Mouse (Mus musculus): ENCODE results near the gene Papss2. TPM values are rescaled to one million over a fixed set of nuclear protein-coding genes. Genes with fewer than 3 reads are reported as not detected.

Papss2 gene
- polyA plus RNA-seq, 1 experiment from 2014 or later = 10.0 TPM

DNA sequence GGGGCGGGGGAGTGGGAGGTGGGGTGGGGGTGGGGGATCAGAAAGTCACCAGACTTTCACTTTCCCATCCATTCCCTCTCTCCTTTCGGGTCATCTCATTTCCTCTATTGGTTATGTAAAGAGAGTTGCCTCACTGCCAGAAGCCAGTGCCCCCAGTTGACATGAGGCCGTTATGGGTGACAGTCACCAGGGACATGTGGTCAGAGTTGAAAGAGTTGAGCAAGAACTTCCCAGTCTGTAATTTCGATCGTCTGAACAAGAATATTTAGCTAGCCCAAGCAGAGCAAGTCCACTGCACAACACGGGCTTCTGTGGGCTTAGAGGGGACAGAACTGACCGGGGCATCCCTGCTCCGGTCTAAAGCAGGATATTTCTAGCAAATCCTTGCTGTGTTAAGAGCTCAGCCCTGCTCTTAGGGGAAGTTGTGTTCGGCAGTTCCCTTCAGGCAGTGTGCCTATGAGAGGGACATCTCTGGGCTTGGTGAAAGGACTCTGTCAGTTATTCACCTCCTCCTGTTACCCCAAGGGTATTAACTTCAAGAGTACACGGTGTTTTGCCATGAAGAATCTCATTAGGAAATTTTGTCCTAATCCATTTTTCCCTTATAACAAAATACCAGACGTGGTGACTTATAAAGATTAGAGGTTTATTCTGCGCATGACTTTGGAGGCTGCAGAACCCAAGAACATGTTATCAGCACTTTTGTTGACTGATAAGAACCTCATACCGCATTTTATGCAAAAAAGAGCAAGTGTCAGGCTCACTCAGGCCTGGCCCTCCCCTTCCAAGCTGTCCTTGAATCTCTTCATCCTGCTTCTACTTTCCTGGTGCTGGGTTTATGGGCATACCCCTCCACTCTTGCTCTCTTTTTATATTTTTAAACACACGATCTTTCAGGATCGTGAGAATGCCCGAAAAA is 42.0 kb downstream of the Papss2 start:
- no peak for ATAC-seq (ENCODE audit: insufficient number of reproducible peaks, low FRiP score, low TSS enrichment, low read depth)
- DNase-seq (ENCODE audit: low spot score) = no peak
- no peak overlapping the region for H3K4me3 ChIP-seq (ENCODE audit: low read depth, low read length)
- H3K9ac ChIP-seq (ENCODE audit: low read length) = no peak overlapping the region
- H3K4me1 ChIP-seq (ENCODE audit: control insufficient read depth, insufficient read depth, low read length) = no peaks in the 10 kb centered on the region
- H3K27ac ChIP-seq (replicated peaks; ENCODE audit: low read depth, low read length) = no peak overlapping the region
- H3K4me2 ChIP-seq (ENCODE audit: low read depth, severe bottlenecking) = no peak overlapping the region
- WGBS = 83% methylated on average over 16 of the region's 16 CpGs
- H3K27me3 ChIP-seq (ENCODE audit: control insufficient read depth, insufficient read depth, low read length) = no peaks in the 10 kb centered on the region
- H3K36me3 ChIP-seq (ENCODE audit: control insufficient read depth, insufficient read depth, low read length) = no peaks in the 10 kb centered on the region
- no peaks in the 10 kb centered on the region for H3K9me3 ChIP-seq (ENCODE audit: control insufficient read depth, low read length)

DNA sequence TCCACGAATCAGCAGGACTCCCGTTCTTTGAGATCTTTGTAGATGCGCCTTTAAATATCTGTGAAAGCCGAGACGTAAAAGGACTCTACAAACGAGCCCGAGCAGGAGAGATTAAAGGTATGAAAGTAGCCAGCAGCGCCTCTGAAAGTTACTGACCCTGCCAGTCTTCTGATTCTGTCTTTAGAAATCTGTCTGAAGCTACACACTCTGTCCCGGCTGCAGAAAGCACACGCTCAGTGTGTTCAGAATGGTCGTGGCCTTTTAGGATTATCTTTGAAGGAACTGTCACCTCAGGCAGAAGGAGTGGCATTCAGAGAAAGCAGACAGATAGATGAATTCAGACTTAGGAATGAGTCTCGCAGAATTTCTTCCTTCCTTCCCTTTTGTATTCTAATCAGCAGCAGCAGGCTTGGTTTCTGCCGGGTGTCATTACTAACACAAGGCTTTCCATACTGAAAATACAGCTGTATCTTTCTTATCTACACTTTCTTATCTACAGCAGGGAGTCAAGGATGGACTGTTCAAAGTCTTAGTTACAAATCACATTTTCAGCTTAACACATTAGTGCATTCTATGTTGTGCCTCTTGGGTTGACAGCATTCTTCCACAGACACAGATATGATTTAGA is 42.8 kb downstream of the Papss2 start:
- WGBS = 56% methylated on average over 13 of the region's 13 CpGs

DNA sequence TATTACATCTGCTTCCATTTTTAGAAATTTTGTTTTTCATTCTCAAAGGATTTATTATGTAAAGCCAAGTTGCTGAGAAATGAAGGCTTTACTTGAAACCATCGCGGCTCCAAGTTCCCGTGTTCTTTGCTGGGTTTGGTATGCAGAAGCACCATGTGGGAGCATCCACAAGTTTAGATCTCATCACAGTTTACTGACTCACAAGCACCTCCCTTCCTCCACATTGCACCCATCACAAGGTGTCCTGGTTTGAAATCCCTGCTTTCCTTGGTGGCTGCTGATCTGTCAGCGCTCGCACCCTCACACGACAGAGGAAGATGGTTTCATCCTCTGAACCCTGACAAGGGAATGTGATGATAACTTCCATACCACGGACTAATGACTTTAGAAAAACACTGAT is 45.9 kb downstream of the Papss2 start:
- Histone ChIP-seq H3K9ac (ENCODE audit: low read length) (no peak overlapping the region), H3K4me1 (ENCODE audit: control insufficient read depth, insufficient read depth, low read length) (no peaks in the 10 kb centered on the region), H3K36me3 (ENCODE audit: control insufficient read depth, insufficient read depth, low read length) (no peaks in the 10 kb centered on the region), H3K4me3 (ENCODE audit: low read depth, low read length) (no peak overlapping the region), H3K4me2 (ENCODE audit: low read depth, severe bottlenecking) (no peak overlapping the region), H3K9me3 (ENCODE audit: control insufficient read depth, low read length) (no peaks in the 10 kb centered on the region; the same call in 1 of the 2 replicates), H3K27me3 (ENCODE audit: control insufficient read depth, insufficient read depth, low read length) (no peaks in the 10 kb centered on the region), H3K27ac (replicated peaks; ENCODE audit: low read depth, low read length) (no peak overlapping the region)
- 94% methylated on average over 7 of the region's 7 CpGs for WGBS
- no peak for DNase-seq (ENCODE audit: low spot score)
- ATAC-seq (ENCODE audit: insufficient number of reproducible peaks, low FRiP score, low TSS enrichment, low read depth) = no peak

More for the DNA sequence above, 42.8 kb downstream of the Papss2 start:
- no peak for ATAC-seq (ENCODE audit: insufficient number of reproducible peaks, low FRiP score, low TSS enrichment, low read depth)
- Histone ChIP-seq H3K9me3 (ENCODE audit: control insufficient read depth, low read length) (no peaks in the 10 kb centered on the region; the same call in 1 of the 2 replicates), H3K4me2 (ENCODE audit: low read depth, severe bottlenecking) (no peak overlapping the region), H3K9ac (ENCODE audit: low read length) (no peak overlapping the region), H3K4me1 (ENCODE audit: control insufficient read depth, insufficient read depth, low read length) (no peaks in the 10 kb centered on the region), H3K4me3 (ENCODE audit: low read depth, low read length) (no peak overlapping the region), H3K27me3 (ENCODE audit: control insufficient read depth, insufficient read depth, low read length) (no peaks in the 10 kb centered on the region), H3K27ac (replicated peaks; ENCODE audit: low read depth, low read length) (no peak overlapping the region), H3K36me3 (ENCODE audit: control insufficient read depth, insufficient read depth, low read length) (no peaks in the 10 kb centered on the region)
- no peak for DNase-seq (ENCODE audit: low spot score)

DNA sequence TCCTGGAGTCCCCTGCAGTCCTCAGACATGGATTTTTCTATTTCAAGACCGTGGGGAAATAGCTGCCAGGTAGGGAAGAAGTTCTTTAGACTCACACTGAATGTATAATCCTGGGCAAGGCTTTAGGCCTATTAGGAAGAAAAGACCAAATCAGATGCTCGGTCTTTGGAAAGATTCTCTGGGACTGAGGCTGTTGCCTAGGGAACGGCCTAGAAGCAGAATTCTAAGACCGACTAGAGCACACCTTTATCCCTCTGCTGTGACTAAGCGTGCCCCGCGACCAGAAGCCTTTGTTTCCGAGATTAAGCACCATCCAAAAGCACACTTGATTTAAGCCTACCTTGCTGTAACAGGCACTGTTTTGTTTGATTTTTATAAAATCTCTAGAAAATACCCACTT is 46.4 kb downstream of the Papss2 start:
- no peaks in the 10 kb centered on the region for H3K27me3 ChIP-seq (ENCODE audit: control insufficient read depth, insufficient read depth, low read length)
- no peaks in the 10 kb centered on the region; the same call in 1 of the 2 replicates for H3K9me3 ChIP-seq (ENCODE audit: control insufficient read depth, low read length)
- 92% methylated on average over 8 of the region's 8 CpGs for WGBS
- no peak overlapping the region for H3K27ac ChIP-seq (replicated peaks; ENCODE audit: low read depth, low read length)
- ATAC-seq (ENCODE audit: insufficient number of reproducible peaks, low FRiP score, low TSS enrichment, low read depth) (no peak), DNase-seq (ENCODE audit: low spot score) (no peak)
- H3K4me1 ChIP-seq (ENCODE audit: control insufficient read depth, insufficient read depth, low read length) = no peaks in the 10 kb centered on the region
- no peak overlapping the region for H3K9ac ChIP-seq (ENCODE audit: low read length)
- H3K4me2 ChIP-seq (ENCODE audit: low read depth, severe bottlenecking) = no peak overlapping the region
- no peaks in the 10 kb centered on the region for H3K36me3 ChIP-seq (ENCODE audit: control insufficient read depth, insufficient read depth, low read length)
- H3K4me3 ChIP-seq (ENCODE audit: low read depth, low read length) = no peak overlapping the region

DNA sequence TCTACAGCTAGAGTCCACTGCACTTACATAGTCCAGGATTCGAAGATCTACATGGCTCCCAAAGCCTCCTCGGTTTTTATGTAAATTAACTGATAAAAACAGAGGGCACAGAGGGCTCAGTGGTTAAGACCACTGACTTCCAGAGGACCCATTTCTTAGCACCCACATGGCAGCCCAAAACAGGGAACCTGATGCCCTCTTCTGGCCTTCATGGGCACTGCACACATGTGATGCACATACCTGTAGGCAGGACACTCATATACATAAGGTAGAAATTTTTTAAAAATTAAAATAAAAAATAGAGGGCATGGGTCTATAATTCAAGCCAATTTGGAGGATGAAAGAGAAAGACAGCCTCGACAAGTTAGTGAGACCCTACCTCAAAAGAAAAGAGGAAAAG is 48.1 kb downstream of the Papss2 start:
- Histone ChIP-seq H3K9me3 (ENCODE audit: control insufficient read depth, low read length) (no peaks in the 10 kb centered on the region; the same call in 1 of the 2 replicates), H3K27ac (replicated peaks; ENCODE audit: low read depth, low read length) (no peak overlapping the region), H3K27me3 (ENCODE audit: control insufficient read depth, insufficient read depth, low read length) (no peaks in the 10 kb centered on the region), H3K4me2 (ENCODE audit: low read depth, severe bottlenecking) (no peak overlapping the region), H3K36me3 (ENCODE audit: control insufficient read depth, insufficient read depth, low read length) (no peaks in the 10 kb centered on the region), H3K9ac (ENCODE audit: low read length) (no peak overlapping the region), H3K4me1 (ENCODE audit: control insufficient read depth, insufficient read depth, low read length) (no peaks in the 10 kb centered on the region), H3K4me3 (ENCODE audit: low read depth, low read length) (no peak overlapping the region)
- DNase-seq (ENCODE audit: low spot score) = no peak
- no peak for ATAC-seq (ENCODE audit: insufficient number of reproducible peaks, low FRiP score, low TSS enrichment, low read depth)
- 89% methylated on average over 3 of the region's 3 CpGs for WGBS

DNA sequence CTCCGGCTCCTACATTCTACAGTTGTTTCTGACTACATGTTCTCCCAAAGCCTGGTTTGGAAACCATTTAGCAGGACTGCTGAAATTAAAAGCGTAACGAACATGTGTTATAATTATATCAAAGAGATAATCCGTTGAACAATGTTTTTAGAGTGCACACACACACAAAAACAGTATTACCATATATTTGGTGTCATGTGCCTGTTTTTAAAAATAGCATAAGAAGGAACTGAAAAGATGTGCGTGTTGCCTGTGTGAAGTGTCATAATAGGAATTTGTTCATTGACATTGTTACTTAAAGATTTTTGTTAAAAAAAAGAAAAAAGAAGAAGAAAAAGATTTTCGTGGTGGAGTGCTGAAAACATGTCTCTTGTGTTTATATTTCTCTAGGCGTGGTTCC is 50.3 kb downstream of the Papss2 start:
- H3K36me3 ChIP-seq (ENCODE audit: control insufficient read depth, insufficient read depth, low read length) = no peaks in the 10 kb centered on the region
- H3K9me3 ChIP-seq (ENCODE audit: control insufficient read depth, low read length) = no peaks in the 10 kb centered on the region; the same call in 1 of the 2 replicates
- ATAC-seq (ENCODE audit: insufficient number of reproducible peaks, low FRiP score, low TSS enrichment, low read depth) = no peak
- no peak overlapping the region for H3K4me2 ChIP-seq (ENCODE audit: low read depth, severe bottlenecking)
- 94% methylated on average over 7 of the region's 7 CpGs for WGBS
- H3K27ac ChIP-seq (replicated peaks; ENCODE audit: low read depth, low read length) = no peak overlapping the region
- H3K4me1 ChIP-seq (ENCODE audit: control insufficient read depth, insufficient read depth, low read length) = no peaks in the 10 kb centered on the region
- DNase-seq (ENCODE audit: low spot score) = no peak
- no peaks in the 10 kb centered on the region for H3K27me3 ChIP-seq (ENCODE audit: control insufficient read depth, insufficient read depth, low read length)
- no peak overlapping the region for H3K9ac ChIP-seq (ENCODE audit: low read length)
- H3K4me3 ChIP-seq (ENCODE audit: low read depth, low read length) = no peak overlapping the region

DNA sequence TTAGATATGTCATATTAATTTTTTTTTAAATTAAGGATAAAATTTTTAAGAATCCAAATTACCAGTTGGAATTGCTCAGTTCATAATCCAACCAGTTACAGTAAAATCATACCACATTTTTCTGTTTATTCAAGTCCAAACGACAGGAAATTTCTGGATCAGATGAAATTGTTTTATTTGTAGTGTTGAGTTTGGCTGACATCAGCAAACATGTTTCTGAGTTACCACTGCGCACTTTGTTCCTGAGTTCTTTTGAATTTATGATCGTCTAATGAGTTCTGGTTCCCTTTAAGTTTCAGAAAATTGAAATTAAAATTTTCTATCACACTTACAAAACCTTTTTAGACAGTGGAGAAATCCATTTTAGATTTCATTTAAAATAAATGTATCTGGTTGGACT is 50.8 kb downstream of the Papss2 start:
- Histone ChIP-seq H3K27ac (replicated peaks; ENCODE audit: low read depth, low read length) (no peak overlapping the region), H3K4me2 (ENCODE audit: low read depth, severe bottlenecking) (no peak overlapping the region), H3K4me3 (ENCODE audit: low read depth, low read length) (no peak overlapping the region), H3K9me3 (ENCODE audit: control insufficient read depth, low read length) (no peaks in the 10 kb centered on the region; the same call in 1 of the 2 replicates), H3K36me3 (ENCODE audit: control insufficient read depth, insufficient read depth, low read length) (no peaks in the 10 kb centered on the region), H3K4me1 (ENCODE audit: control insufficient read depth, insufficient read depth, low read length) (no peaks in the 10 kb centered on the region), H3K27me3 (ENCODE audit: control insufficient read depth, insufficient read depth, low read length) (no peaks in the 10 kb centered on the region), H3K9ac (ENCODE audit: low read length) (no peak overlapping the region)
- DNase-seq (ENCODE audit: low spot score) = no peak
- 90% methylated on average over 3 of the region's 3 CpGs for WGBS
- ATAC-seq (ENCODE audit: insufficient number of reproducible peaks, low FRiP score, low TSS enrichment, low read depth) = no peak

DNA sequence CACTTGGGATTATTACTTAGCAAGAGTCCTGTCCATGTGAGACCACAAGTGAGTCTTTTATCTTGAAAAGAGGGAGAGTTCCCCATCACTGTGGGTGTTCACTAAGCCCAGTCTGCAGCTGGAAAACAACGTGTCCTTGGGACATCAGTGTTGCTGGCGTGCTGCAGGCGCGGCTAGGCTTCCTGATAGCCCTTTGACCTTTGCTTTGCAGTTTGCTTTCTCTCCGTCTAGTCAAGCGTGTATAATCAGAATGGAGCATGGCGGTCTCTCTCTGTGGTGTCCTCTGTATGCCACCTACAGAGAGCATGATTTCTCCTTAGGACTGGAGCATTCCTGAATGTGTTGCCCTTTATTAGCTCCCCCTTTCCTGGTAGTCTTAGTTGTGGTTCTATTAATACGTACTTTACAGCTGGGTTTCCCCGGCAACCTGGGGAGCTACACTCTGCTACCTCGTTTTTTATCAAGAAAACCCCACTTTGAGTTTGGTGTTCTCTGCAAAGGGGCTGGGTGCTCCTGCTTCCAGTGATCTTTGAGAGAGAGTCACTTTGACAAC is 52.5 kb downstream of the Papss2 start:
- Histone ChIP-seq H3K9ac (ENCODE audit: low read length) (no peak overlapping the region), H3K27ac (replicated peaks; ENCODE audit: low read depth, low read length) (no peak overlapping the region), H3K4me3 (ENCODE audit: low read depth, low read length) (no peak overlapping the region), H3K4me1 (ENCODE audit: control insufficient read depth, insufficient read depth, low read length) (no peaks in the 10 kb centered on the region), H3K9me3 (ENCODE audit: control insufficient read depth, low read length) (no peaks in the 10 kb centered on the region; the same call in 1 of the 2 replicates), H3K36me3 (ENCODE audit: control insufficient read depth, insufficient read depth, low read length) (no peaks in the 10 kb centered on the region), H3K4me2 (ENCODE audit: low read depth, severe bottlenecking) (no peak overlapping the region), H3K27me3 (ENCODE audit: control insufficient read depth, insufficient read depth, low read length) (no peaks in the 10 kb centered on the region)
- ATAC-seq (ENCODE audit: insufficient number of reproducible peaks, low FRiP score, low TSS enrichment, low read depth) (no peak), DNase-seq (ENCODE audit: low spot score) (no peak)
- 76% methylated on average over 10 of the region's 10 CpGs for WGBS

All from limb, embryonic 11.5 days (tissue).